Mouse (Mus musculus): ENCODE results near the gene 2010300C02Rik. TPM values are rescaled to one million over a fixed set of nuclear protein-coding genes. Genes with fewer than 3 reads are reported as not detected.

2010300C02Rik gene
- polyA plus RNA-seq, 1 experiment from 2014 or later: 0.96 TPM

- Histone ChIP-seq H3K27me3 (replicated peaks; ENCODE audit: low read depth, poor library complexity, severe bottlenecking) (no peaks in the 10 kb centered on the region), H3K4me3 (no peak overlapping the region), H3K9me3 (no peaks in the 10 kb centered on the region), H3K4me1 (peaks cover 12% of the 10 kb centered on the region), H3K27ac (replicated peaks) (no peak overlapping the region), H3K36me3 (replicated peaks) (no peaks in the 10 kb centered on the region)
- WGBS: 68% methylated on average over 4 of the region's 4 CpGs
- no peak for DNase-seq (ENCODE audit: low spot score)
Observed at GRCm38 (mm10) chr1:37702326-37702725, 17.6 kb downstream of the 2010300C02Rik start.

- Histone ChIP-seq H3K27ac (replicated peaks) (0 out of 2 replicates have a peak overlapping the region, but pooled peaks have one; percentile 19), H3K4me1 (peaks cover 19% of the 10 kb centered on the region), H3K4me3 (no peak overlapping the region), H3K27me3 (replicated peaks; ENCODE audit: low read depth, poor library complexity, severe bottlenecking) (no peaks in the 10 kb centered on the region), H3K9me3 (no peaks in the 10 kb centered on the region), H3K36me3 (replicated peaks) (no peaks in the 10 kb centered on the region)
- DNase-seq (ENCODE audit: low spot score): no peak
- WGBS: 70% methylated on average over 5 of the region's 5 CpGs
Observed at GRCm38 (mm10) chr1:37698852-37699439, 20.9 kb downstream of the 2010300C02Rik start.

- Histone ChIP-seq H3K27me3 (replicated peaks; ENCODE audit: low read depth, poor library complexity, severe bottlenecking) (no peaks in the 10 kb centered on the region), H3K27ac (replicated peaks) (peak overlapping the region; percentile 19; the same call in 1 of the 2 replicates), H3K9me3 (no peaks in the 10 kb centered on the region), H3K4me1 (peaks cover 19% of the 10 kb centered on the region), H3K36me3 (replicated peaks) (no peaks in the 10 kb centered on the region), H3K4me3 (no peak overlapping the region)
- DNase-seq (ENCODE audit: low spot score): peak; percentile 35
- WGBS: 76% methylated on average over 8 of the region's 8 CpGs
Observed at GRCm38 (mm10) chr1:37698186-37698839, 21.6 kb downstream of the 2010300C02Rik start.

GRCm38 (mm10) chr1:37696918-37697317 lies 23.0 kb downstream of the 2010300C02Rik start:
- no peak for DNase-seq (ENCODE audit: low spot score)
- Histone ChIP-seq H3K27me3 (replicated peaks; ENCODE audit: low read depth, poor library complexity, severe bottlenecking) (no peaks in the 10 kb centered on the region), H3K4me1 (peaks cover 19% of the 10 kb centered on the region), H3K4me3 (no peak overlapping the region), H3K36me3 (replicated peaks) (no peaks in the 10 kb centered on the region), H3K9me3 (no peaks in the 10 kb centered on the region), H3K27ac (replicated peaks) (no peak overlapping the region)
- WGBS: 92% methylated on average over 3 of the region's 3 CpGs

GRCm38 (mm10) chr1:37695732-37696131 lies 24.2 kb downstream of the 2010300C02Rik start:
- Histone ChIP-seq H3K4me3 (no peak overlapping the region), H3K4me1 (peaks cover 19% of the 10 kb centered on the region), H3K27ac (replicated peaks) (no peak overlapping the region), H3K36me3 (replicated peaks) (no peaks in the 10 kb centered on the region), H3K27me3 (replicated peaks; ENCODE audit: low read depth, poor library complexity, severe bottlenecking) (no peaks in the 10 kb centered on the region), H3K9me3 (no peaks in the 10 kb centered on the region)
- DNase-seq (ENCODE audit: low spot score): no peak
- WGBS: 89% methylated on average over 9 of the region's 9 CpGs

GRCm38 (mm10) chr1:37694417-37694816 lies 25.5 kb downstream of the 2010300C02Rik start:
- no peaks in the 10 kb centered on the region for H3K9me3 ChIP-seq
- DNase-seq (ENCODE audit: low spot score): no peak
- H3K36me3 ChIP-seq (replicated peaks): no peaks in the 10 kb centered on the region
- H3K27me3 ChIP-seq (replicated peaks; ENCODE audit: low read depth, poor library complexity, severe bottlenecking): no peaks in the 10 kb centered on the region
- H3K27ac ChIP-seq (replicated peaks): no peak overlapping the region
- H3K4me3 ChIP-seq: no peak overlapping the region
- 24% methylated on average over 8 of the region's 8 CpGs for whole genome bisulfite sequencing
- peaks cover 19% of the 10 kb centered on the region for H3K4me1 ChIP-seq

- Histone ChIP-seq H3K4me3 (no peak overlapping the region), H3K36me3 (replicated peaks) (no peaks in the 10 kb centered on the region), H3K4me1 (peaks cover 11% of the 10 kb centered on the region), H3K27ac (replicated peaks) (no peak overlapping the region), H3K9me3 (no peaks in the 10 kb centered on the region), H3K27me3 (replicated peaks; ENCODE audit: low read depth, poor library complexity, severe bottlenecking) (no peaks in the 10 kb centered on the region)
- no peak for DNase-seq (ENCODE audit: low spot score)
- WGBS: 41% methylated on average over 8 of the region's 8 CpGs
Observed at GRCm38 (mm10) chr1:37691179-37691578, 28.7 kb downstream of the 2010300C02Rik start.

GRCm38 (mm10) chr1:37690665-37691064 lies 29.2 kb downstream of the 2010300C02Rik start:
- Histone ChIP-seq H3K4me3 (no peak overlapping the region), H3K36me3 (replicated peaks) (no peaks in the 10 kb centered on the region), H3K9me3 (no peaks in the 10 kb centered on the region), H3K27me3 (replicated peaks; ENCODE audit: low read depth, poor library complexity, severe bottlenecking) (no peaks in the 10 kb centered on the region), H3K4me1 (peaks cover 11% of the 10 kb centered on the region), H3K27ac (replicated peaks) (no peak overlapping the region)
- DNase-seq (ENCODE audit: low spot score): no peak
- WGBS: 86% methylated on average over 5 of the region's 5 CpGs

GRCm38 (mm10) chr1:37689730-37690129 lies 30.2 kb downstream of the 2010300C02Rik start:
- no peak overlapping the region for H3K4me3 ChIP-seq
- WGBS: 87% methylated on average over 6 of the region's 6 CpGs

GRCm38 (mm10) chr1:37688351-37688750 lies 31.5 kb downstream of the 2010300C02Rik start:
- Histone ChIP-seq H3K27me3 (replicated peaks; ENCODE audit: low read depth, poor library complexity, severe bottlenecking) (no peaks in the 10 kb centered on the region), H3K36me3 (replicated peaks) (no peaks in the 10 kb centered on the region), H3K4me1 (peaks cover 4% of the 10 kb centered on the region; the same call in 1 of the 2 replicates), H3K27ac (replicated peaks) (no peak overlapping the region), H3K9me3 (no peaks in the 10 kb centered on the region), H3K4me3 (no peak overlapping the region)
- WGBS: 57% methylated on average over 8 of the region's 8 CpGs
- no peak for DNase-seq (ENCODE audit: low spot score)

More at GRCm38 (mm10) chr1:37689730-37690129, 30.2 kb downstream of the 2010300C02Rik start:
- H3K27ac ChIP-seq (replicated peaks): no peak overlapping the region
- no peaks in the 10 kb centered on the region for H3K27me3 ChIP-seq (replicated peaks; ENCODE audit: low read depth, poor library complexity, severe bottlenecking)
- no peak for DNase-seq (ENCODE audit: low spot score)
- H3K9me3 ChIP-seq: no peaks in the 10 kb centered on the region
- H3K4me1 ChIP-seq: peaks cover 8% of the 10 kb centered on the region
- no peaks in the 10 kb centered on the region for H3K36me3 ChIP-seq (replicated peaks)

- no peak for DNase-seq (ENCODE audit: low spot score)
- WGBS: 82% methylated on average over 5 of the region's 5 CpGs
- no peaks in the 10 kb centered on the region for H3K27me3 ChIP-seq (replicated peaks; ENCODE audit: low read depth, poor library complexity, severe bottlenecking)
- H3K4me3 ChIP-seq: no peak overlapping the region
- H3K4me1 ChIP-seq: peaks cover 4% of the 10 kb centered on the region; the same call in 1 of the 2 replicates
- no peaks in the 10 kb centered on the region for H3K36me3 ChIP-seq (replicated peaks)
- no peak overlapping the region for H3K27ac ChIP-seq (replicated peaks)
- no peaks in the 10 kb centered on the region for H3K9me3 ChIP-seq
Observed at GRCm38 (mm10) chr1:37687515-37687914, 32.4 kb downstream of the 2010300C02Rik start.

GRCm38 (mm10) chr1:37686953-37687441 lies 32.9 kb downstream of the 2010300C02Rik start:
- Histone ChIP-seq H3K4me3 (no peak overlapping the region), H3K27ac (replicated peaks) (no peak overlapping the region), H3K36me3 (replicated peaks) (no peaks in the 10 kb centered on the region), H3K27me3 (replicated peaks; ENCODE audit: low read depth, poor library complexity, severe bottlenecking) (no peaks in the 10 kb centered on the region), H3K9me3 (no peaks in the 10 kb centered on the region), H3K4me1 (peaks cover 4% of the 10 kb centered on the region; the same call in 1 of the 2 replicates)
- WGBS: 87% methylated on average over 15 of the region's 15 CpGs
- DNase-seq (ENCODE audit: low spot score): no peak
